Mouse (Mus musculus) gastrocnemius, adult 18-20 months (tissue): Measurements from ENCODE around the gene Sfxn5. TPM values are rescaled to one million over a fixed set of nuclear protein-coding genes. Genes with fewer than 3 reads are reported as not detected.
A peak's percentile ranks its signal among the peaks of the same experiment; 100 is the strongest.

Source experiments
- DNase-seq: peaks from one replicate; pipeline ENCODE4 v3.0.0; 2021; ENCODE audit warnings: low spot score
- total RNA-seq, 2 experiments: library from RNA; stranded (reverse); gene quantifications; 2 replicates each; pipeline ENCODE4 v1.2.3; 2021

The Sfxn5 gene
- total RNA-seq, 2 experiments from 2014 or later: 4.3 to 6.5 TPM

DNA sequence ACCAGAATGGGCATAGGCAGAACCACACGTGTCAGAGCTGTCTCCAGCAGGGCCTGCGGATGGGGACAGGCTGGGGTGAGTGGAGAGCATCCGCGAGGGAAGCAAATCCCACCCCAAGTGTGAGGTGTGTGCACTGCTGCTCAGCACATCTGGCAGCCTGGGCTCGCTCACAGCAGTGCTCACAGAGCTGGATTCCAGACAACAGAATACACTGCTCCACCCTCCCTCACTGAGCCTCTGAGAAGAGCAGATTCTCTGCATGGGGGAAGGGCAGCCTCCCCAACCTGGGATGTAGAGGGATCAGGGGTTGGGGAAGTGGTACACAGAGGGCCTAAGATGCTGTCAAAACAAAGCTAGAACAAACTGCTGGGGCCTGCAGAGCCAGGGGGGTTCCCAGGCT is 98.4 kb downstream of the Sfxn5 start:
- no peak for DNase-seq

DNA sequence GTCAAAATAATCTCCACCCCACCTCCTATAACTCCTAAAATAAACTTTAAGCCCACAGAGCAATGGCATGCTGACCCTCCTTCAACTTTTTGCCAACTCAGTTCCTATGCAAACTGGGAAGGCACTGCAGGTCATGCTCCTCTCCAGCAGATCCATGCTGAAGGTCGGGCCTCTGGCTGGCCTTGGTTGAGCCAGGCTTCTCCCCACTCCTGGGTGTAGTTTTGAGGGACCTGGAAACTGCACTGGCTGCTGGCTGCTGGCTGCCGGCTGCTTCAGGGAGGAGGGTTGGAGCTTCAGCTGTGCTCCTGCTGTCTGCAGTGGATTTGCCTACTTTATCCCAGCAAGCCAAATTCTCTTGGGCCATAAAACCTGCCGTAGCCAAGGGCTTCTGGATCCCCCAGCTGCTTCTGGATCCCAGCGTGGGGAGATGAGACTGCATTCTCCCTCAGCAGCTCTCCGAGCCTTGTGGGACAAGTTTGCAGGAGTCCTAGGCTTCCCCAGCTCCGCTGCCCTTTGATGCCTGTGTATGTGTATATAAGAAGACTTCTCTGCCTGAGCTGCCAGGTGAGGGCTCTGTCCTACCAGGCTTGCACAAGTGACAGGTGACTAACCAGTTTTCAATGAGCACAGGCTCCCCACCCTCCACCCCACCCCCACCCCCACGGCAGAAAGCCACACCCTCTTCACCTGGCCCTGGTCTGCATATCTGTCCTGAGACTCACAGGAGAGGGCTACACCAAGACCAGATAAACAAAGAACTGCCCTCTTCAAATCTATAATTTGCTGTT is 100.2 kb downstream of the Sfxn5 start:
- no peak for DNase-seq

DNA sequence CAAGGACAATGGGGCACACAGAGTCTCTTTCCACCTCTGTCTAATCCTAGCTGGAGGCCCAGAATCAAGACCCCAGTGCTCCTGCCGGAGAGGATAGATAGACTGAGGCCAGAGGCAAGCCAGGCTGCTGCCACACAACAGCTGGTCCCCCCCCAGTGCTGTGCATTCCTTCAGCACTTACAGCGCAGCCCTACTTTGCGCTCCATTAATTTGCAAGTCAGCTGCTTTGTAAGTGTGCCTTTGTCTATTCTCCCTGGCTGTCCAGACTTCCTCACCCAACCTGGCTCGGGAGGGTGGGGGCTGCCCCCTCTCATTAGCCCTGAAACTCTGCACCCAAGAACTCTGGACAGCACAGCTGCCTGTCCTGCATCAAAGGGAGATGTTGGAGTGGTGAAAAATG is 101.2 kb downstream of the Sfxn5 start:
- no peak for DNase-seq

DNA sequence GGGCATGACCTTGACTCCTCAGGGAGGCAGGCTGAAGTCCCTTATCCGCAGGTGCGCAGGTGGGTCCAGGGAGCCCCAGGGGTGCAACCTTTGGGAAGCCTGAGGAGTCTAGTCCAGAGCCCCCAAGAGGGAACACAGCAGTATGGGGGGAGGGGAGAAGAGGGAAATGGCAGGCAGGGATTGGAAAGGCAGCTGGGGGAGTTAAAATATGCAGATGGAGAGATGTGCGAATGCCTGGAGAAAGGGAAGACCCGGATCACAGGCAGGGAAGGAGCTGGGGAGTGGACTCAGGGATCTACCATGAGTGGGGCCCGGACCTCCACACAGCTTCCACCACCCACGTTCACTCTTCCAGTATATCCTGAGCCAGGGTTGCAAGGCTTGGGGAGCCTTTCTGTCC is 101.8 kb downstream of the Sfxn5 start:
- no peak for DNase-seq

DNA sequence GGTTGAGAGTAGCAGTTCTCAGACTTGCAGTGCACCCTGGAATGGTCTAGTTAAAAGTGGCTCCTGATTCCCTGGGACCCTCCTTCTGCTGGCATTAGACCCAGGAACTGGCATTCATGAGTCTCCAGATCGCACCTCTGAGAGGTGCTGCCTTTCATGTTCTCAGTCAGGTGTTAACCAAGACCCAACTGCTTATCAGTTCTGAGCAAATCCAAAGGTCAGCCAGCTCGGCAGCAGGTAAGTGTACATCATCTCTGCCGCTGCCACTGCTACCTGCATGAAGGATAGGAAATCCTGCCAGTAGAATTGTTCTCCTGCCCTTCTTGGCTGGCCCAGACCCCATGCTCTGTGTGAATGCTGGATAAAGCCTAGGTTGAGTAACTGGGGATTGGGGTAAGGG is 102.5 kb downstream of the Sfxn5 start:
- DNase-seq: no peak

DNA sequence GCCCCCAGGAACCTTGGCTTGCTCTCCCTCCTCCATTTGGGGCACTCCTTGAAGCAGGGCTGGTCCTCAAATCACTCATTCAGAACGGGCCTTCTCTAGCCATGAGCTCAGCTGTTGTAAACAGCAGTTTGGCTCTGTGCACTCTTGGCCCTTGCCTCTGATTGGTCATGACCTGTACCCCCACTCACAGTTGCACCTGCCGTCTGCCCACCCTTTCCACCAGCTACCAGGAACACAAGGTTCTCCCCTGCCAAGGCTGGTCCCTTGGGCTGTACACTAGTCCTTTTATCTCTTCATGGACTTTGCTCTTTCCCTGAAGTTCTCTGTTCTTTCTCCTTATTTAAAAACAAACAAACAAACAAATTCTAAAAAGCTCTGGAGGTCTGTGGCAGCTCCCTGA is 105.7 kb downstream of the Sfxn5 start:
- no peak for DNase-seq

DNA sequence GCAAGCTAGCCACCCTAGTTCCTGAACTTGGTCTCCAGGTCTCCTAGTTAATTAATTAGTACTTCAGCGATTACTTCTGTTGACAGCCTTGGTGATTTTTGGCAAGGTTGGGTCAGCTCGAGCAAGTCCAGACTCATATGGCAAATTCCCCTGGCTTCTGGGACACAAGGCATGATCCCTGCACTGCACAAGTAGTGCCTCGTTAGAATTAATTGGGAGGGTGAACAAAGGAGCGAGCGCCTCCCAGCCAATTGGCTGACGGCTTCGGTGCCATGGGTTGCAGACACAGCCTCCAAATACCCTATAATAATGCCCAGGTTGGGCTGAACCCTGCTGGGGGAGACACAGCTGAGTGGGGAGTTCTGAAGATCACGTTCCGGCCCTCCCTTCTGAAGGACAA is 106.7 kb downstream of the Sfxn5 start:
- DNase-seq: no peak

DNA sequence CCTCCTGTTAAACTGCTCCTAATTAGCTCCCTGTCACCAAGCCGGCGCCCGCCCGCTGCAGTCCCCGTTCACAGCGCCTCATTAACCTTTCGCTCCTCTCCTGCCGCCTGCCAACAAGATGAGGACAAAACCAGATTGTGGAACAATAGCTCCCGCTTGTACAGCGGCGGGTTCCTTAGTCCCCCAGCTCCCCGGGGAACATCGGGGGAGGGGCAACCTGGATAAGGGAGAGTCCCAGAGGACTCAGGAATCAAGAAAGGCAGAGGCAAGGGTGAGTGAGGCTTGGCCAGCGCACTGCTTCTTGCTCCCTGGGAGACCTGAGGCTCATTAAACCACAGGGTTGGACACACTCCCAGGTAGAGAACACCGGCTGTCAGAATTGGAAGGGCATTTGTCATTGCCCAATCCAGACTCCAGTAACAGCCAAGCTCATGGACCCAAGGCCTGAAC is 108.8 kb downstream of the Sfxn5 start:
- DNase-seq: peak; percentile 29

DNA sequence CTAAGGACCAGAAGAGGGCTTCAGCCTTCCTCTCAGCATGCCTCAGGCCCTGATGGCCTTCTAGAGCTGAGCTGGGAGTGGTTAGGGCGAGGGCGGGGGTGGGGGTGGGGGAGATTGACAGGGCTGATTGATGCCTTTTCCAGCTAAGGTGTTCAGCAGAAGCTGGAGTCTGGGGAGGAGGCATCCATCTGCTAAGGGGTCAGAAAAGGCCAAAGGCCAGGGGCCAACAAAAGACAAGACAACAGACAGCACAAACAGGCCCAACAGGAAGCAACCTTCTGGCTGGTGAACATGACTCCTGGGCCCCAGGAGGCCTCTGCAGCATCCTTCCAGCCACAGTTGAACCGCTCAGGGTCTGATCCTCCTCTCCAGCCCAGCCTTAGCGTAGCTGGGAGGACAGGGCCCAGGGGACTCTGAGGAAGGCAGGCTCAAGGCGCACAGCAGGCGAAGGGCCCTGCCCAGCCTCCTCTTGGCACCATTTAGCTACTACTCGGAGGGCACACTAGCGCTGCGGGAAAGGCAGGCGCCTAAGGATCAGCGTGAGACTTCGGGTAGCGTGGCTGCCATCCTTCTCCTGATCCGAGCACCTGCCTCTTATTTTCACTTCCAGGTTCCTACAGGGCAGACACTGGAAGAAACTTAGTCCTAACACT is 109.6 kb downstream of the Sfxn5 start:
- DNase-seq: no peak

DNA sequence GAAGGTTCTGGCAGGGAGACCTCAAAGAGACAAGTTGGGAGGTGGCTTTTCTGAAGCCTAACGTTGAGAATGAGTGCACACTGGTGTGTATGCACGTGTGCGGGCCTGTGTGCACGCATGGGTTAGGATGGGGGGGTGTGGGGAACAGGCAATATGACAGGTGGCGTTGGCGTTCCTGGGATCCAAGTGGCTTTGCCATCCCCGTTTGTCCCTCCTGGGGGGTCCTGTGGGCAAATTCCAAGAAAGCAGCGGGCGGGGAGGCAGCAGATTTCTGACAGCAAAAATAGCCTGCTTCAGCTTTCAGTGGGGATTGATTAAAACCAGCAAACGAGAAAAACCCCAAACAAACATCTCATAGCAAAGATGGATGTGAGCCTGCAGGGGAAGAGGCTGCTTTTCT is 110.7 kb downstream of the Sfxn5 start:
- no peak for DNase-seq

DNA sequence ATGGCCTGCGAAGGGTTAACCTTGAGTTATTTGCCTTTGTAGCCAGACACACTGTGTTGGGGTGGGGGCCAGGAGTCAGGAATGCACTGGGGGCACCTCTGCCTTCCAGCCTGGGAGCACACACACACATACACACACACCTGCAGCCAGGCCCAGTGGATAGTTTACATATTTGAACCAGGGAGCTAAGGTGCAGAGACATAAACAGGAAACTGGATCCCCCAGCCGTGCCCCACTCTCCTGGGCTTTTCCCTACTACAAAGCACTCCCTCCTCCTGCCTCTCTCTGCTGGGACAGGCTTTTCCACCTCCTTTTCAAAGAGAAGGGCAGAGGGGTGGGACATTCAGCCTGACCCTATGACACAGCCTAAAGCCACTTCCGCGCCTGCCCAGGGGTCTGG is 112.3 kb downstream of the Sfxn5 start:
- DNase-seq: no peak

DNA sequence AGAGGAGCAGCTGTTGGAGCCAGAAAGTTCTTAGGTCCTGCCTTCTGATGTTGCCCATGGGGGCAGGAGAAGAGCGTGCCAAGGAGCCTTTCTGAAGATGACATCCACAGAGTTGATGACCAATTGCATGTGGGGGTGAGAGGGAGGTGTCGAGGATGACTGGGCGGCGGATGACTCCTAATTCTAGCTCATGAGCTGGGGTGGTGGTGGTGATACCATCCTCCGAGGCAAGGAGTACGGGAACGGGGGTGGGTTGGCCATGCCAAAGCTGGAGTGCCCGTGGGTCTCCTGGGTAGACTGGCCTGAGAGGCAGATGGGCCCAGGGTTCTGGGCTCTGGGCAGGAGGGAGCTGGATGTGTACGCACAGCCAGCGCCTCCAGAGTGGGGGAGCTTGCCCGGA is 113.5 kb downstream of the Sfxn5 start:
- DNase-seq: no peak

DNA sequence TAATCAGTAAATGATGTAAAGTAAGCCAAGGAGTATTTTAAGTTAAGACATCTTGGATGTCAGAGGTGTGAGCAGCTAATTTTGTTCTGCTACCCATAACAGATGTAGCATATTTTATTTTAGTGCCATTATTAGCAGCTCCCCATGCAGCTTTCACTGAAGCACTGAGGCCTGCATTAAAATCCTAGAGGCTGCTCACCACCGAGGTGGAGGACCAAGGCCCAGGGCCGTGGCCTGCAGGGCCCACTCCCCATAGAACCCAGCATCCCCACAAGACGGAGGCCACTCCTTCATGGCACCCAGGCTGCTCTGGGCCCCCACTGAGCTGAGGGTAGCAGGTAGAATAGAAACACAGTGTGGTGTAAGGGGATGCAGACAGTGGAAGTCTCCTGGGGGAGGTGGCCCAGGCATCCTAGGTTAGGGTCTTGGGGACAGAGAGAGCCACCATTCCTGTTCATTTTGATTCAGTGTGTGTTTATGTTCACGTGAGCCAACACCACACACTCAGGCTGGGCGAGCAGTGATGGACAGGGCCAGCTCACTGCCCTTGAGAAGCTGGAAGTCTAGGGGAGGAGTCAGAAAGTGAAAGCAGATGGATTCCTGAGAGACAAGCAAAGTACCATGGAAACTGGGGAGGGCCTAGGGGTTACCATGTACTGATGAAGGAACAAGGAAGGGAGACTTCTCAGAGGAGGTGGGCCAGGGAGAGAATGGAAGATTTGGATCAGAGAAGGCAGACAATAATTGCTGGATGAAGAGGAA is 114.4 kb downstream of the Sfxn5 start:
- no peak for DNase-seq

DNA sequence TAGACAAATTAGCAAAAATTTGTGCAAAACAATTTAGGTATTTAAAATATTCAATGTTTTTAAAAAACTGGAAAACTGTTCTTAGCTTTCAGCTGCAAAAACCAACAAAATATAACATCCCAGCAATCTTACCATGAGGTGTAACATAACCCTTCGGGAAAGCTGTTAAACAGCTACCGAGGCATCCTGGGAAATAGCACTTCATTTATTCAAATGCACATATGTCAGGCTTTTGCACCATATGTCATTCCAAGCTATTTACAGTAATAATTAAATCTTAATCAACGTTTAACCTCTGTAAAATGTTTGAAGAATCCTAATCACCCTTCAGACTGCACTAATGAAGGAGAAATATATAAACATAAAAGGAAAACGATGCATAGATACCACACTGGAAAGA is 115.0 kb downstream of the Sfxn5 start:
- no peak for DNase-seq

DNA sequence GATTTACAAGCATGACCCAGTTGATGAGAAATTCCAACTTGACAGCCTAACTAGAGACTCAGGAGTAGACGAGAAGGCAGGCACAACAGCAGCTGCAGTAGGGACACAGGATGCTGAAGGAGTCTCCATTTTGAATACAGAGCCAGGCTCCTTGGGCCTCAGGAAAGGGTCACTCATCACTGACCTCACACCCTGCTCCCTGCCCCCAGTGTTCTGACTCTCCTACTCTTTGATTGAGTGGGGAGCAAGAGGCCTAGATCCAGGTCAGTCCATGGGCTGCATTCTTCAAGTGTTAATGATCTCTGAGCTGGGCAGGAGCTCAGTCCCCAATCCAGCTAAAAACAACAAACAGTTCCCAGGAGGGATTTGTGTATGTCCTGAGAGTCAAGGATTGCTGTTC is 122.5 kb downstream of the Sfxn5 start:
- DNase-seq: no peak

DNA sequence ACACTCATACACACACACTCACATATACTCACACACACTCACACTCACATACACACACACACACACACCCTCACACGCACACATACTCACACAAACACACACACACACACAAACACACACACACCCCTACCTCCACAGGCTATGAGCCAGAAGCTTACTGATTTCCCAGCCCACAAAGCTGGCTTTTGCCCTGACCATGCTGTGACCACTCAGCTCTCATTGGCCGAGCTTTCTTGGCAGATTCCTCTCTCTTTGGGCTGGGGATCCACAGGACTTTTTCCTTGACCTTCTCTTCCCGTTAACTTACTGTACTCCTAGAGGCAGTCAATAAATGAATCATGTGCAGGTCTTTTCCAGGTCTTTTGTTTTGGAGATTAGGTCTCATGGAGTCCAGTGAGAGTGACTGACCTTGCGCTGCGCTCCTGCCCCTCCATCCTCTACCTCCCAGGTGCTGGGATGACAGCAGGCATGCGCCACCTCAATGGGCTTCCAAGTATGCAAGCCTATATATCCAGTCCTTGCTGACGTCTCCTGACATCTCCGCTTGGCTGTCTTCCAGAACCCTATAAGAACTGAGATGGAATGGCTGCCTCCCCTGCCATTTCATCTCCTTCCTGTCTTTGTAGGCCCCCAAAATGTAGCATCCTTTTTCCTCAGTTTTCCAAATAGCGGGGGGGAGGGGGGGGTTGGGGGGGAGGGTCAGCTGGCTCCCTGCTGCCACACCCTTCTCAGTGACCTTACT is 123.8 kb downstream of the Sfxn5 start:
- DNase-seq: no peak

DNA sequence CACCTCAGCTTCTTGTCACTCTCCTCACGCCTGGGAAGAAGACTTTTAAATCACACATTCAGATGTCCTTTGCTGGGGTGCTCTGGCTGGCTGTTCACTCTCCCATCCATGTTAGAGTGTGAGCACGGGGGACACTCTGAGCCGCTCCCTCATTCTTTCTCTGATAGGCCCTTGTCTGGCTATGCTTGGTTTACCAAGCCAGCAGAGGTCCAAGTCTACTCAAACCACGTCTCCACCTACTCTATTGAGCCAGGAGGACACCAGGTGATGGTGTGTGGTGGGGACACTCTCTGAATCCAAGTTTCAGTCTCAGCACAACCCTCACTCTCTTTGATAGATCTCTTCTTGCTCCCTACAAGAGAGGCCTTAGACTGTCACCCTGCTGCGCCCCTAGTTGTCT is 125.9 kb downstream of the Sfxn5 start:
- DNase-seq: no peak

DNA sequence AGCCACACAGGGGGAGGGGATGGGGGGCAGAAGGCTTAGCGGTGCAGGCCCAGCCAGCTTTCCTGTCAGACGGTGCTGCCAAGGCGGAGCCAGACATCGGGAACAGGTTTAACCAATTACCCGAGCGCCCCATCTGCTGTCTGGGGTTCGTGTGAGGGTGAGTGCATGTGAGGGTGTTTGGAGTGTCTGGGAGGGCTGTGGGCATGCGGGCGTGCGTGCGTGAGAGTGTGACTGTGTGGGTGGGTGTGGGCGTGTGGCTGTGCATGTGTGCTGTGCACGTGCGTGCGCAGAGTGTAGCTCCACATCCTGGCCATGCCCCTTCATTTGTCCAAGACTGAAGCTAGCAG is 126.3 kb downstream of the Sfxn5 start:
- no peak for DNase-seq

DNA sequence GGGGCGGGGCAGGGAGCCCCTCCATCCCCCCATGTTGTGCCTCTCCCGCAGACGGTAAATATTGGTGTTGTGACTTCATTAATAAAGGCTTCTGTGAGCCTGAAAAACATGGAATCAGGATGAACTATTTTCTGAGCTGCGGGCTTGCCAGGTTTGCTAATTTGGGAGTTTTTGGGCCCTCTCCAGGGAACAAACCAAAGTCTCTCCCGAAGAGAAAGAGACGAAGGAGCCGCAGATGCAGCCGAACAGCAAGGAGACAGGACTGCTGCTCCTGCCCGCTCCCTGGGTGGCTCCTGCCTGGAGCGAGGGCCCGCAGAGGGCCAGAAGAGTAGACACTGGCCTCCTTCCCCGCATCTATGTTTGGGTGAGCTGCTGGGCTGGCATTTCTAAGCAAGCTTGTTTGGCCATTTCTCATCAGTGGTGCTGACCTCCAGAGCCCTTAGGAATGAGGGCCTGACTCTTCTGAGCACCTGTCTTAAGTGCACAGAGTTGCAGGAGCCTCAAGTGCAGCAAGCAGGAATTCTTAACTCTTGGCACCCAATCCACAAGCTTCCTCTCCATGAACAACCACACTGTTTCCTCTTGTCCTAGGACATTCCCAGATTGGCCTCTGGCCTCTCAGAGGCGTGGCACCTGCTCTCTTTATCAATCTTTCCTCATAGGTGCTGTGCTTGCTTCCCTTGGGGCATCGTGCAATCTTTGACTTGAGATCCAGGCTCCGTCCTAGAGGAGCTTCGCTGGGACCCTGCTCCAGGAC is 126.9 kb downstream of the Sfxn5 start:
- no peak for DNase-seq

DNA sequence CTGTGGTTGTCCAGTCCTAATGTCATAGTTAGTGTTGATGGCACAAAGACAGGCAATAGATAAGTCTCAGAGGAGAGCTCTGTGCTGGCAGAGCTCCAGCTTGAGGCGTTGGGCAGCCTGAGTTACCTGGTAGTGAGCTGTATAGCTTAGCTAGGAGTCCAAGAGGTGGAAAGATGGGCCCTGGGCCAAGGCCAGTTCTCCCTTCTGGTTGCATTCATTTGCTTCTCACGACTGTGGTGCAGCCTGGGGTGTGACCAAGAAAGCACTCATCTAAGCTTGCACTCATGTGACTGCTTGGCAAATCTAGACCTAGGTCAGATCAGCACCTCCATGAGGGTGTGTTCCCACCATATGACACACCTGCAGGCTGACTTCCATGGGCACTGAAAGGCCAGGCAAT is 135.3 kb downstream of the Sfxn5 start:
- DNase-seq: no peak
